Mouse (Mus musculus) granulocyte monocyte progenitor cell, adult 5-6 weeks (primary cell): ENCODE results near the gene Gm5901. TPM values are rescaled to one million over a fixed set of nuclear protein-coding genes. Genes with fewer than 3 reads are reported as not detected.

ENCODE experiments used
- ATAC-seq: replicated peaks from 2 replicates; pipeline ENCODE4 v1.8.0; 2016; ENCODE audit warnings: mild to moderate bottlenecking, moderate TSS enrichment, inconsistent platforms; ENCODE audit not compliant: poor library complexity, severe bottlenecking
- total RNA-seq, 2 experiments: library from RNA; stranded (forward) in 1 of 2; stranded (reverse) in 1 of 2; fragments of 200-712, 200-1000 nt in 1 of 2; fragments of >200 nt in 1 of 2; fragmentation: Nextera tagmentation in 1 of 2; gene quantifications; 2 replicates each; pipeline ENCODE4 v1.2.3; 2014 to 2017

Gene Gm5901
- total RNA-seq, 2 experiments from 2014 or later = not detected

GRCm38 (mm10) chr7:105399935-105400624, 25.2 kb downstream of the Gm5901 start, which contains the start of gene Fam160a2:
Gene Fam160a2, minus strand, starts transcription at chr7:105400054.
- peak; percentile 77 for ATAC-seq

DNA sequence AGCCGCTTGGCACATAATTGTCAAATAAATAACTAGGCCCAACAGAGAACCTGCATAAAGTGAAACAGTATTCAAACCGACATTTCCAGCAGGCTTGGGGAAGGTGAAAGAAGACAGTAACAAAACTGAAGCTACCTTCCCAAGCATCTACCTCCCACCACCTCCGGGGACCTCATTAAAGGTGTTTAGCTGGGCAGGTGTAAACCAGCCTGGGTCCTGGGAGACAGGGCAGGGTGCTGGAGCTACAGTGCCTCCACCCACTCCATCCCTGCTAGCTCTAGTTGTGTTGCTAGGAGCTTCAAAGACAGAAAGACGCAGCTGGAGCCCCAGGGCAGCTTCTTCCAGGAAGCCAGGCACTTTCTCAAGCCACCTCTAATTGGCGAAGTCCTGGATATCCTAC, 29.4 kb downstream of the Gm5901 start, which contains the start of gene Cnga4:
TSS of gene Cnga4 (plus strand) at position 301 of the 400 bp plus-strand sequence.
- no peak for ATAC-seq

DNA sequence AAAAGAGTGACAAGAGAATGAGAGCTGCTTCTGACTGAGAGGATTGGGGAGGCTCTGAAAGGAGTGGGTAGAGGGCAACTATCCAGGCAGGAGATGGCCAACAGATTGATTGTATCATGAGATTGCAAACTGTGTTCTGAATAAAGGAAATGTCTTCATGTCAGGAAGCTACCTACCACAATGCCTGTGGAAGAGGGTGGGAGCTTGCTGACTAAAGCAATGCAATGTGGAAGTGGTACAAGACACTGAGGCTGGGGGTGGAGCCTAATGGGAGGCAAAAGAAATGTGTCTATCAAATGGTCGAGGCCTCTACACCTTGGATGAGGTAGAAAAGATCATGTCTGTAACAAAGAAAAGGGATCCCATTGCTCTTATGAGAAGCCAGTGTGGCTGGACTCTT, 31.5 kb downstream of the Gm5901 start:
- peak; percentile 84 for ATAC-seq

- ATAC-seq = peak; percentile 90; the same call in 1 of the 2 replicates
These were observed 37.2 kb downstream of the Gm5901 start for GRCm38 (mm10) chr7:105411874-105412632.

DNA sequence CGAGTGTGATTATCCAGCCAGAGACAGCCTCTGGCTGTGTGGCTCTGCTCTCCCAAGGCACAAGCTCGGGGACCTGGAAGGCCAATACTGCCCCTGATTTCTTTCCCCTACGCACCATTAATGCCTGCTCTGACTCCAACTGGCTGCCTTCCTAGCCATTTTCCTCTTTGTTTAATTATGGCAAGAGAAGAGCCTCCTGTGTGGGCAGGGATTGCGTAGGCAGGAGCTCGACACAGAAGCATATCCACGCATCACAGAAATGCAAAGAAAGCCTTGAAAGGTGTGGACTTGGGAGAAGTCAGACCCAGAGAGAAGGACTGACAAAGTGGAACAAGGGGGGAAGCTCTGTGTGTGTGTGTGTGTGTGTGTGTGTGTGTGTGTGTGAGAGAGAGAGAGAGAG, 39.5 kb downstream of the Gm5901 start:
- ATAC-seq = no peak

- ATAC-seq = no peak
These were observed 41.7 kb downstream of the Gm5901 start for GRCm38 (mm10) chr7:105416529-105416928.

DNA sequence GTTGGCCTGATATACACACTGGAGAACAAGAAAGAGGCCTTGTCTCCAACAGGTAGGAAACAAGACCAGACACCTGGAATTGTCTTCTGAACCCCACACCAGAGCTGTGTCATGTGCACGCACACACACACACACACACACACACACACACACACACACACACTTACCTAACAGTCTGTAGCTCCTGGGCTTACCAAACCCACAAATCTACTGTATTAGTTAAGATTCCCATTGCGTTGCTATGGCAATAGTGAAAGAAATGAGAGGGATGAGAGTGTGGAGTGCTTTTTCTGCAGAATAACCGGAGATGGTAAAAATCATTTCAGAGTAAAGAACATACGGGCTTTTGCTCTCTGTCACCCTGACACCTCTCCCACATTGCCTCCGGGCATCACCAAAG, 43.3 kb downstream of the Gm5901 start:
- no peak for ATAC-seq

DNA sequence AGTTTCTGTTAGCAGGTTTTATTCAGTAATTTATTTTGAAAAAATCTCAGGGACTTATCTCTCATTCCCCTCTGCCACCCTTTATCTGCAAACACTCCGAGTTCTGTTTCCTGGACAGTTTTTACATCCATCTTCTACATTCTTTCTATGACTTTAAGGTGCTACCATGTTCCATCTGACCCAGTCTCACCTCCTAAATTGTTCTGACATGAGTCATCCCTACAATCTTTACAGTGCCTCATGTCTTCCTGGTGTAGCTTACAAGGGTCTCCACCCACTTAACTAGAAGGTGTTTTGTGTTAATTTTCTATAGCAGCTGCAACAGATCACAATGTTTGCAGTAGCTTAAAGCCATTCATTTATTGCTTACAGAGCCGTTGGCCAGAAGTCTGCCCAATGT, 46.1 kb downstream of the Gm5901 start:
- ATAC-seq = no peak

DNA sequence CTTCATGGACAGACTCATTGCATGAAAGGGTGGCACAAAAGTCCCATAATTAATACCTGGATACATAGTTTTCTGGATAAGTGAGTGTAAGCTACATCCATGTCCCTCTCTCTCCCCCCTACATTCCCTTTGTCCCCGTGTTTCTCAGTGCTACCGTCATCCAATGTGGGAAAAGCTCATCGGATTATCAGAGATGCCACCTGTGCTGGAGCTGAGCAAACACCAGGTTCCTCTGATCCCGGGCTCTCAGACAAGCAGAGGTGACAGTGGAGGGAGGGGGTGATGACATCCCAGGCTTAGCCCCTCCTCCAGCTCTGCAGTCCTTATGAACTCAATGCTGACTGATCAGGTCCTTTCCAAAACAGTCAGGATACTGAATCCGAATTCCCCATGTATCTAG, 49.5 kb downstream of the Gm5901 start:
- no peak for ATAC-seq

GRCm38 (mm10) chr7:105425424-105426043, 50.7 kb downstream of the Gm5901 start, which contains the start of gene Cckbr:
Gene Cckbr, plus strand, starts transcription at chr7:105425731.
- ATAC-seq = peak; percentile 14; the same call in 1 of the 2 replicates

DNA sequence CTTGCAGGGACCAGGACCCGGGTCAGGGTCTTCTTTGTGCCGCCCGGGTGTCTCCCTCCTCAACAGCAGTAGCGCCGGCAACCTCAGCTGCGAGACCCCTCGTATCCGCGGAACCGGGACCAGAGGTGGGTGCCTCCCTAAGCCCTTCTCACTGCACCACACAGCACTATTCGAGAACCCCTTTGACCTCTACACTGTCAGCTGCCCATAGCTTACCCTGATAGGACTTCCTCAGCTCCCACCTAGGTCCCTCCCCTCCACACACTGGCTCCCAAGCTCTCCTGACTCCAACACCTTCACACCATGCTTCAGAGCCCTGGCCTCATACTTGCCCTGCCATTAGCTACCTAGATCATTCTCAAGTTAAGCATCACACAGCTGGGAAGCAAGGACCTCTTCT, 51.2 kb downstream of the Gm5901 start:
- ATAC-seq = peak; percentile 22; the same call in 1 of the 2 replicates

Other genes starting within 250 kb of the Gm5901 start
- gene Olfr683, start 228.0 kb upstream of the Gm5901 start, total RNA-seq (2014; fragmentation: Nextera tagmentation) = not detected in 2 replicates
- gene Olfr683, start 228.0 kb upstream of the Gm5901 start, total RNA-seq (2017) = not detected in 2 replicates
- gene Olfr684, start 211.4 kb upstream of the Gm5901 start, total RNA-seq (2014; fragmentation: Nextera tagmentation) = not detected in 2 replicates
- gene Olfr684, start 211.4 kb upstream of the Gm5901 start, total RNA-seq (2017) = not detected in 2 replicates
- not detected in 2 replicates for gene Olfr685, start 189.0 kb upstream of the Gm5901 start, total RNA-seq (2014; fragmentation: Nextera tagmentation)
- gene Olfr685, start 189.0 kb upstream of the Gm5901 start, total RNA-seq (2017) = not detected in 2 replicates
- gene Olfr686, start 167.6 kb upstream of the Gm5901 start, total RNA-seq (2014; fragmentation: Nextera tagmentation) = not detected in 2 replicates
- not detected in 2 replicates for gene Olfr686, start 167.6 kb upstream of the Gm5901 start, total RNA-seq (2017)
- gene Olfr688, start 86.9 kb upstream of the Gm5901 start, total RNA-seq (2014; fragmentation: Nextera tagmentation) = not detected in 2 replicates
- not detected in 2 replicates for gene Olfr688, start 86.9 kb upstream of the Gm5901 start, total RNA-seq (2017)
- not detected in 2 replicates for gene Olfr689, start 63.9 kb upstream of the Gm5901 start, total RNA-seq (2014; fragmentation: Nextera tagmentation)
- not detected in 2 replicates for gene Olfr689, start 63.9 kb upstream of the Gm5901 start, total RNA-seq (2017)
- not detected in 2 replicates for gene Olfr690, start 40.9 kb upstream of the Gm5901 start, total RNA-seq (2014; fragmentation: Nextera tagmentation)
- gene Olfr690, start 40.9 kb upstream of the Gm5901 start, total RNA-seq (2017) = not detected in 2 replicates
- gene Olfr691, start 32.8 kb upstream of the Gm5901 start, total RNA-seq (2014; fragmentation: Nextera tagmentation) = not detected in 2 replicates
- gene Olfr691, start 32.8 kb upstream of the Gm5901 start, total RNA-seq (2017) = not detected in 2 replicates
- gene Olfr692, start 6.8 kb upstream of the Gm5901 start, total RNA-seq (2014; fragmentation: Nextera tagmentation) = not detected in 2 replicates
- not detected in 2 replicates for gene Olfr692, start 6.8 kb upstream of the Gm5901 start, total RNA-seq (2017)
- gene Fam160a2, start 25.0 kb downstream of the Gm5901 start, total RNA-seq (2014; fragmentation: Nextera tagmentation) = 42.9 and 44.3 TPM in 2 replicates
- 9.0 and 23.2 TPM in 2 replicates for gene Fam160a2, start 25.0 kb downstream of the Gm5901 start, total RNA-seq (2017)
- gene Cnga4, start 29.5 kb downstream of the Gm5901 start, total RNA-seq (2014; fragmentation: Nextera tagmentation) = not detected in 2 replicates
- gene Cnga4, start 29.5 kb downstream of the Gm5901 start, total RNA-seq (2017) = not detected in 2 replicates
- gene Cckbr, start 50.7 kb downstream of the Gm5901 start, total RNA-seq (2014; fragmentation: Nextera tagmentation) = not detected in 2 replicates
- gene Cckbr, start 50.7 kb downstream of the Gm5901 start, total RNA-seq (2017) = not detected in 2 replicates
- not detected in 2 replicates for gene Cavin3, start 107.3 kb downstream of the Gm5901 start, total RNA-seq (2014; fragmentation: Nextera tagmentation)
- 0.05 and 1.1 TPM in 2 replicates for gene Cavin3, start 107.3 kb downstream of the Gm5901 start, total RNA-seq (2017)
- gene Smpd1, start 179.3 kb downstream of the Gm5901 start, total RNA-seq (2014; fragmentation: Nextera tagmentation) = 11.5 and 13.8 TPM in 2 replicates
- 11.3 and 22.4 TPM in 2 replicates for gene Smpd1, start 179.3 kb downstream of the Gm5901 start, total RNA-seq (2017)
- gene Apbb1, start 206.6 kb downstream of the Gm5901 start, total RNA-seq (2014; fragmentation: Nextera tagmentation) = 0.81 TPM in 1 of 2 replicates, not detected in the other
- gene Apbb1, start 206.6 kb downstream of the Gm5901 start, total RNA-seq (2017) = 0.05 TPM in 1 of 2 replicates, not detected in the other
- gene Hpx, start 225.1 kb downstream of the Gm5901 start, total RNA-seq (2014; fragmentation: Nextera tagmentation) = not detected in 2 replicates
- not detected in 2 replicates for gene Hpx, start 225.1 kb downstream of the Gm5901 start, total RNA-seq (2017)